Mouse (Mus musculus) stomach, postnatal 0 days (tissue): Measurements from ENCODE around the gene Il27ra.

Experiments used
- CTCF ChIP-seq: IDR thresholded peaks from 2 replicates; pipeline ENCODE4 v1.5.1; 2016; ENCODE audit warnings: antibody characterized with exemption, low read depth, mild to moderate bottlenecking, moderate library complexity
- EP300 ChIP-seq: optimal IDR thresholded peaks from 2 replicates; pipeline ENCODE3; 2016; ENCODE audit warnings: antibody characterized with exemption

GRCm38 (mm10) chr8:84068316-84069035 lies 26.1 kb upstream of the Il27ra start:
- TF ChIP-seq CTCF (no peak), EP300 (no peak)
